Mouse (Mus musculus) mesoderm, embryonic 11.5 days (tissue): ENCODE data around the gene Siglec1.

Experiments
- DNase-seq: peaks from one replicate; pipeline ENCODE4 v3.0.0-alpha.2; 2012; ENCODE audit warnings: low read depth, low spot score

Gene Siglec1

DNA sequence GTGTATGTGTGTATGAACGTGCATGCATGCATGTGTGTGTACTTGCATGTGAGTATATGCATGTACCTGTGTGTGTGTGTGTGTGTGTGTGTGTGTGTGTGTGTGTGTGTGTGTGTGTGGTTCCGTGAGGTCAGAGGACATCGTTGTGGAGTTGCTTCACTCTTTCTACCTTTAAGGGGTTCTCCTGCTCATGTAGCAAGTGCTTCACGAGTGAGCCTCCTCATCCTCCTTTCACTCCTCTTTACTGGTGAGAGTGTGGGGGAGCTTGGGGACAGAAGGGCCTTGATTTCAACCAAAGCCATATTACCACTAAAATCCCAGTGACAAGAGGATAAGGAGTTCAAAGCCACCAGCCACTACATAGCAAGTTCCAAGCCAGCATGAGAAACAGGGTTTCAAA is 10.5 kb upstream of the Siglec1 start:
- no peak for DNase-seq

DNA sequence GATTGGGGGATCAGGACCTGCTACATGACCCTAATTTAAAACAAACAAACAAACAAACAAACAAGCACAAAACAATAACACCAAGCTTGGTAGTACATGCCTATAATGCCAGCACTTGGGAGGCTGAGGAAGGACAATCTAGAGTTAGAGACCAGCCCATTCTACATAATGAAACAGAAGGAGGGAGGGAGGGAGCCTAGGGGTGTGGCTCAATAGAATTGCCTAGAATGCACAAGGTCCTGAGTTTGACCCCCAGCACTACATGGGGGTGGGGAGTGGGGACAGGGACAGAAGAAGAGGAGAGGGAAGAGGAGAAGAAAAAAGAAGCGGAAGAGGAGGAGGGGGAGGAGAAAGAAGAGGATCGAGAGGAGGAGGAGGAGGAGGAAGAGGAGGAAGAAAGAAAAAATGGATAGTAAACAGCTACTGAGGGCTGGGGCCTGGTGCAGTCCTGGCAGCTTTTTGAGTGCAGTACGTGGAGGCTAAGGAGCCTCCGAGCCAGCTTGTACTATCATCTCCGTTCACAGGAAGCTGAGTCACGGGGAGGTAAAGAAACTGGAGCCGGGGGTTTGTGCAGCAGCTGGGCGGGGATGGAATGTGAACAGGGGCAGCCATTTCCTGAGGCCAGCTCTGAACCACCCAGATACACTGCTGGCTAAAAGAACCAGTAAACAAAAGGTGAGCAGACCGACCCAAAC is 9.7 kb upstream of the Siglec1 start:
- DNase-seq: peak; percentile 67

DNA sequence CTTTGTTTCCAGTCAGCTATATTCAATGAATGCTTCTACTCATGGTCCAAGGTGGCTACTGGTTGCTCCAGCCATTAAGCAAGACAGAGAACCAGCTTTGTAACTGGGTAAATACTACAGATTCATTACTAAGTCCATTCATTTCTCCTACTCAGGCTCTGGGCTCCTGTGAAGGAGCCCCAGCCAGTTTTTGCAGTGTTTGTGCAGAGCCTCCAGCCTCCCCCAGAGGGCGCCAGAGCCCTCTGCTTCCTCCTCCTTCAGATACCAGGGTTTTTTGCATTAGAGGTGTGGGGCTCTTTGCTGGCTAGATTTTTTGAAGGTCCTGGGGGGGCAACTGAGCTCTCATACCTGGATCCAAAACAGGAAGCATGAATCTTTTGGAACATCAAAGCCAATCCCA is 8.3 kb upstream of the Siglec1 start:
- peak; percentile 84 for DNase-seq

DNA sequence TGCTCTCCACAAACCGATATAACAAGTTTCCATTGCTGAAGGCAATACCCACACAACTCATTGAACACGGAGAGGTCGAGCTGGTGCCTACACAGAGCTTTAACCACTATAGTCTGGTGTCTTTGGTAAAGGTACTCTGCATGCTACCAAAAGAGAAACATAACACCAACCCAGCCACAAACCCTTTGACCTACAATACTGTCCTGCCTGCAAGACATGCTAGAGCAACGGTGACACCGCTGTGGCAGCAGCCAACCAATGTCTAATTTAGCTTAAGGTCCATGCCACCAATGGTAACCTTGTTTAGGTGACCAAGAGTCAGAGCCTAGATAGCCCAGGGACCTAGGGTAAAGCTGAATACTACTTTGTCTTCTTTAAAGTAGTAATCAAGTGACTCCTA is 7.0 kb upstream of the Siglec1 start:
- DNase-seq: no peak

DNA sequence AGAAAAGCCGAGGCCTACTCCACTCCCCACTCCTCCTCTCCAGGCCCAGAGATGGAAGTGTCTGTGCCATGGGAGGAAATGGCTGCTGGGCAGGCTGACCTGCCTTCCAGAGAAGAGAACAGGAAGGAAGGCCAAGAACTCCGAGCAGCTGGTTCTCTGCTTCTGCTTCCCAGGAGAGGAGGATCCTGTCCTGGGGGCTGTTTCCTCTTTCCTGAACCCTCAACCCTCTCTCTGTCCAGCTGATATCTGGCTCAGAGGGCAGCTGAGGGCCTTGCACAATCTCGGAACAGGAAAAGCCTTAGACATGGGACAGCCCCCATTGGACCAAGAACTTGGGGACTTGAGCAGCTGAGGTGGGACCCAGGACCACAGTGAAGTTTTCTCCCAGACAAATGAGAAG is 4.3 kb upstream of the Siglec1 start:
- DNase-seq: no peak

DNA sequence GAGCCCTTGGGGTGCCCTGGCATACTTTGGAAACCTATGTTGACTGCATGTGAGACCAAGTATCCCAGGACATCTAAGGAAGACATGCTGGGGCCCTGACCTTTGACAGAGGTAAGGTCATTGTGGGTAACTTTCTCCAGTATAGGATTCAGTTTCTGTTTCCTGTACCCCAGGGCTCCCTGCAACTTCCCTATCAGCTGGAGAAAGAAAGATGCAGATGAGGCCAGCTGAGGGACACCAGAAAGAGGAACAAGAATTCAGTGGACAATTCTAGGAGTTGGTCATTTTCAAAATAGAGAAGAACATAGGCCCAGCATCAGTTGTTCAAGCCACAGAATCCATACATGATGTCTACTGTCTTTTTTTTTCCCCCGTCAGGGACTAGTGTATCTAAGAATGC is 3.1 kb upstream of the Siglec1 start:
- DNase-seq: no peak

DNA sequence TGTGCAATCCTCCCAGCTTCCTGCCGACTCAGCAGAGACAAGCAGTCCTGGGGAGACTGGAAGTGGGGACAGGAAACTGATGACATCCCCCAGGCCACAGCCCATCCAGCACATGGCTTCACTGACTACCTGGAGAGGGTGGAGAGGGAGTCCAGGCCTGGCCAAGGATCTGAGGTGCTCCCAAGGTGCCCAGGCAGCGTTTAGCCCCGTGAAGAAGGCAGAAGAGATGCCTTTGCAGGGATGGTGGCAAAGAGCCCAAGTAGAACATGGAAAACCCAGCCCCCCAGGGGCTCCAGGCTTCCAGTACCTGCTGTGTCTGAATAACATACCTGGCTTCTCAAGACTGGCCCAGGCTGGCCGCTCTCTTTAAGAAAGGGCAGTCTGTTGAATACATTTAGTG is 2.0 kb upstream of the Siglec1 start:
- DNase-seq: no peak

DNA sequence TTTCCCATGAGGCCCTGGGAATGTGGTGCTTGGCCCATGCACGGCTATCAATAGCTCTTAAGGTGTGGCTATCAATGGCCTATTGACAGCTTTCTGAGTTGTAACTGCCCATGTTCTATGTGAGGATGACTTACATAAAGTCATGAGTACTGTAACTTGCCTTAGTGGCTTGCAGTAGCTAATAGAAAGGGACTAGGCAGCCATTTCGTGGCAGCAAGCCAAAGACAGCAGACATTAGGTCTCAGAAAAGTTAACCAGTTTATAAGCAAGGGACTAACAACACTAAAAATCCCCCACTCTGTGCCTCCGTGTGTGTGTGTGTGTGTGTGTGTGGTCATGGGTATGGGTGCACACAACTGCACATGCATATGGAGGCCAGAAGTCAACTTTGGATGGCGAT is 2.4 kb downstream of the Siglec1 start:
- DNase-seq: no peak

DNA sequence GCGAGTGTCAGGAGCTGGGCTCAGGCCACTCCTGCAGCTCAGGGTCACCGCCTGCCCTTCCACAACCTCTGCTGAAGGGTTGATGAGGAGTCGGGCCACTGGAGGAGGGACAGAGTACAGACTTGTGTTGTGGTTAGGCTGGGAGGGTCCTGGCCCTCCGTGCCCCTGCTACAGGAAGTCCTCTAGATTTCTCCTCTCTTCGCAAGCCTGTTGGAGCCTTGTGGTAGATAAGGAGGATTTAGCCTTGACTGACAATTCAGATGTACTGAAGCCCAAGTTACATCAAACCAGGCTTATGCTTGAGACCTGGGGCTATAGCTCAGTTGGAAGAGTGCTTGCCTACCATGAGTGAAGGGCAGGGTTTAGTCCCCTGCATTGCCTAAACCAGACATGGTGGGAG is 6.1 kb downstream of the Siglec1 start:
- no peak for DNase-seq

DNA sequence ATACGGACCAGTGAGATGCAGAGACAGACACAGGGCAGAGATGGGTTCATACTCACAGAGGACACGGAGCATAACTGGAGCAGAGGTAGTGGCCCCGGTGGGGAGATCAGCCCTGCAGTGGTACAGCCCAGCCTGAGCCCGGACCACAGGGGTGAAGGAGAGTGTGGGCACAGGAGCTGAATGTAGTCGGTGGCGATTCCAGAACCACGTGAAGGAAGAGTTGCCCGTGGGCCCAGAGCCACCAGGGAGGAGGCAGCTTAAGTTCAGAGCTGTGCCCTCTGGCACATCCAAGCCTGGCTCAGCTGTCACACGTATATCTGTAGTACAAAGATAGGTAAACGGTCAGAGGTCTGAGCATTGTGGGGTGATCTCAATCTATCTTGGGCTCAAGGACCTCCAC is 14.0 kb downstream of the Siglec1 start:
- DNase-seq: no peak

DNA sequence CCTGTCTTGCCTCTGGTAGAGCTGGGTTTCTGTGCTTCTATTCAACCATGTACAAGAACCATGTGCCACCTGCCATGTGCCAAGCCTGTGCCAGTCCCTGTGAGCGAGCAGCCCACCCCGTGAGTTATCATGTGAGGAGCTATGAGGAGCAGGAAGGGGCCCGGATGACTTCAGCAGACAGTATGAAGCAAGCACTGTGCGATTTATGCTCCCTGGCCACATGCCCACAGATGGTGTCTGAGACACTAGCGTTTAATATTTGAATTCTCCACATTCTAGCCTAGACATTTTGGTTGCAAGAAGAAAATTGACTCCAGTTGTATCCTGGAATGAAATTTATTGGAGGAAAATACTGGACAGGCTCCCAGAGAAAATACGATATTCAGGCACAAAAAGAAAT is 19.1 kb downstream of the Siglec1 start:
- no peak for DNase-seq

DNA sequence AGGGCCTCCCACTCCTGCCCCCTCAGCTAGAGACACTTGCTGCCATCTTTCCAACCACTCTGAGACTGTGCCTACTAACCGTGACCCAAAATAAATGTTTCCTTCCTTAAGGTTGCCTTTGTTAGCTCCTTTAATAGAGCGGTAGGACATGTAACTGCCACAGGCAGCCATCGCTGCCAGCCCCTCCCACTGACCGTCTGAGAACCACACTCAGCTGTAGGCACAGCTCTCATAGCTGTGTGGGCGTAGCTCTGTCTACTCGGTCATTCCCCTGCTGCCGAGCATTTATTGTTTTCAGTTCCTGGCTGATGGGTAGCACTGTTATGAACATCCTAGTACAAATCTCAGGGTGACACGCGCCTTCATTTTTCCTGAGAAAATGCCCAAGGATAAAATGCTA is 20.2 kb downstream of the Siglec1 start:
- DNase-seq: no peak

DNA sequence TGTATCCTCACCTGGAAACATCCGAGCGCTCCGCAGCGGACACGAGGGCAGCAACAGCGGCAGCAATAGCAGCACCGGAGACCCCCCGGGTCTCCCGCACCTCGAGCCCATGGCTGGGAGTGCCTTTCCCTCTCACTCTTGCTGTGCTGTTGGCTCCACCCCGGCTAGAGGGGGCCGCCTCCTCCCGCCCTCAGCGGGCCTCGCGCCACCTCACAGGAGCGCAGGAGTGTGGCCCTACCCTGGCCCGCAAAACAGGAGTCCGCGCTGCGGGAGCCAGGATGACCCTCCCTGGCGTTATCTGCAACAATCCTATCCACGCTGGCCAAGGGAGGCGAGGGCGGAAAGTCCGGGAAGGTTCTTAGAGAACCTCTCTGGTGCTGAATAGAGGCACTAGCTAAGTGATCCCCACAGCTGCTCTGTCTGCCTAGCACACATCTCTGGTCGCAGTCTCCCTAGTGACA is 23.1 kb downstream of the Siglec1 start, which contains the start of gene Adam33:
Adam33 (minus strand) TSS at position 411 of the 461 bp plus-strand sequence.
- DNase-seq: no peak

DNA sequence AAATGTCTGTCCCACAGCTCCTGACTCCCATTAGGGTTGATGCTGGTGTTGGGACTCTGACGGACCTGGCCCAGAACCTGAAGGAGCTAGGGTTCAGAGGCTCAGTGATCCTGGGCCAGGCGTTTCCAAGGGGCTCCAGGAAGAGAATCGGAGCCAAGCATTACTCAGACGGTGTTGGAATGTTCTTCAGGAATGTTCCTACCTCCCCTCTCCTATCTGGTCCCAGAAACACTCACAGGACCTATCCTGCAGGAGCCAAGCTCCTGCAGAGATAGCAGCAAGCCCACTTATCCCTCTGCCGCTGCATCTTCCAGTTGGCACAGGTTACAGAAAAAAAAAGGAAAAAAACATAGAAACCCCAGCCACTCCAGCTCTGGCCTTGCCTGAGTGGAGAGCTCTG is 25.0 kb downstream of the Siglec1 start:
- no peak for DNase-seq

DNA sequence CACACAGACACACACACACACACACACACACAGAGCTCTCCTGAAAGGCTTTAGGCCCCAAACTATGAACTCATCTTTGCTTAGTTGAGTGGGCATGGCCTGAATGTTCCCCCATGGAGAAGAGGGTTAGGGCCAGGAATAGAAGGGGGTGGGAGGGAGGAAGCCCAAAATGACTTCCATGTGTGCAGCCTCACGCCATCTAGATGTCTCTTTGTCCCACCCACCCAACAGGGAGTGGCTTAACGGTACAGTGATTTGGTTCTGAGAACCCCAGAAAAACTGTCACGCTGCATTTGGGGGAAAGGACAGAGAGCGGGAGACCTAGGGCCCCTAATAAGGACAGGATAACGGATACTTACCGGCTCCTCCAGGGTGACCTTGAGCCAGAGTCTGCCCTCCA is 25.8 kb downstream of the Siglec1 start:
- peak; percentile 31 for DNase-seq

DNA sequence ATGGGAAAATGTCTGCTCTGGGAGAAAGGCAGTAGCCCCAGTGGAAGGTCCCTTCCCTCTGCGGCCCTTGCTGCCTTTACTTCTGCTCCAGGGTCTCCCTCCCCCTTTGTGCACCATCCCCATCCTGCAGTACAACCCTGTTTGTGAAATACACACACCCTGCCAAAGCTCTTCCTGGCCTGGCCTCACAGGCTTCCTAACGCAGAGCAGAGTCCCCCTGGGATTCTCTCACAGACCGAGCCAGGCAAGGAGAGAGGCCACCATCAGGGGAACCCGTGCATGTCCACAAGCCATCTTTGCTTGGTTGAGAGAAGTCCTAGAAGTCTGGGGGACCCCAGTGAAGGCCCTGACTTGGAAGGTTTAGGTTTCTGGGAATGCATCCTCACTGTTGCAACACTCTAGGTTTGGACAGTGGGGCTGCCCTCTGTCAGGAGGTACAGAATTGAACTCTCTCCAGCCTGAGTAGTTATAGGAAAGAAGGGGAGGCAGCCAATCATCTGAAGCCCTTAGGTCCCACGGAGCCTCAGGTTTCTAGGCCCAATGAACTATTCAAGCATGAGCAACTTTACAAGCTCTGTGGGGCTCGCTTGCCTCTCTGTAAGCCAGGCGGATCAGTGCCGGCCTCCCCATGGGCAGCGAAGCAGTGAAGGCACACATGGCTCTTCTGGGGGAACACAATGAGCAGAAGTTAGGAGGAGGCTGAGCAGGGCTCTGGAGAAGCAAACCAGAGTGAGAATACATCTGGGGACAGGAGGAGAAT is 26.6 kb downstream of the Siglec1 start:
- DNase-seq: no peak

DNA sequence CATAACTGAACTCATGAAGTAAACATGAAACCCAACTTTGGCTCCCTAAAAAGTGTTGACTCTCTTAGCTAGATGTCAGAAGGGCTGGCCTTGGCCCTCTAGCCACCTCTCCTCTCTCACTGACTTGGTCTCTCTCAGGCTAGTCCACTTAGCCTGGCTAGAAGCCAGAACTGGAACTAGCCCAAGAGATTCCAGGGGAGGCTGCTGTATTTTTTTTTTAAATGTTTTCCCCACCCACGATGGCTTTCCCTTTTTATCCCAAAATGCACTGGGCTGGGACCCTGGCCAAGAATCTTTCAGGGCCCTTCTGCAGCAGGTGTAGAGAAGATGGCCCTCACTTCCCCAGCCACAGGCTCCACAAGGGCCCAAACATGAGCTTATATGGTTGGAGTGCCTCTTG is 27.2 kb downstream of the Siglec1 start:
- DNase-seq: no peak

DNA sequence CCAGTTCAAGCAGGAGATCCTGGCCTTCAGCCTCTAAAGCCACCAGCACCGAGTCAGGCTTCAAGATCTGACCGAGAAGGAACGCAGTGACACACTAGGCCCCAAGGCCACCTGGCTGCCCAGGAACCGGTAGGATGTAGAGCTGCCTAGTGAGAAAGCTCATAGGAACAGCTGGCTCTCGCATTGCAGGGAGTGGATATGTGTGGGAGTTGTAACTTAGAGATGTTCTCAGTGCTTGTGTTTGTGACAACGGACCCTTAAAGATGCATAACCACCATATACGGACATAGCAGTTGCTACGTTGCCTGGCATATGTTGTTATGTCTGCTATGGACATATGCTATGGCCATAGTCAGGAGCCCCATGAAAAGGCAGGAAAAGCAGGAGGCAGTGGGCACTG is 27.9 kb downstream of the Siglec1 start:
- no peak for DNase-seq

DNA sequence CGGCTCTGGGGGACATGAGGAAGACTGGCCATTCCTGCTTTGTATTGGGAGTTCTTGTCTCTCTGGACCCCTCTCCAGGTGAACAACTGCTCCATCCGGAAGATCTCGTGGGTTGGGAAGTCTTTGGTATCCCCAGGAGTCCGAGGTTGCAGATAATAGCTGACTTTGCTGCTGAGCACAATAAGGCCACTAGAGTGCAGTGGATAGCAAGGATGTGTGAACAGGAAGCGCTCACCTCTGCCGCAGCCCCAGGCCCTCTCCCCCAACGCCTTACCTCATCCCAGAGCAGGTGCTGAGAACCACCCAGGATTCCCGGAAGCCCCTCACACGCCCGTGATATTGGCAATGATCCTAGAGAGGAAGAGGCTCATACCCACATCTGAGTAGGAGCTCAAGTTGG is 30.4 kb downstream of the Siglec1 start:
- DNase-seq: peak; percentile 64

DNA sequence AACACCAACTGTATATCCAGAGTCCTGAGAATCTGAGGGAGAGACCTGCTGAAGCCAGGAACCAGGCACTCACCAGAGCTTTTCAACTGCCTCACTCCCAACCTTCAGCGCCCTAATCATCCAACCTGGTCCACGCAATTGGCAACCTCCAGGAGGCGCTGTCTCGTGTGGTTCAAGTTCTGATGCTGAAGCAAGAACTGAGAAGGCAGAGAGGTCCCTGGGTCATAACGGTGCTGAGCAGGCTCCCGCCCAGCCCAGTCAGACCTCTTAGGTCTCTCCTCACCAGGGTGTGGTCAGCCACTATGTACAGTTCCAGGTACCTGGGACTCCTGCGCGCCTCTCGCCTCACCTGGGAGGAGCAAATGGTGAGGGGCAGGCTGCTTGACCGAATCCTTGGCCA is 30.9 kb downstream of the Siglec1 start:
- peak; percentile 83 for DNase-seq

DNA sequence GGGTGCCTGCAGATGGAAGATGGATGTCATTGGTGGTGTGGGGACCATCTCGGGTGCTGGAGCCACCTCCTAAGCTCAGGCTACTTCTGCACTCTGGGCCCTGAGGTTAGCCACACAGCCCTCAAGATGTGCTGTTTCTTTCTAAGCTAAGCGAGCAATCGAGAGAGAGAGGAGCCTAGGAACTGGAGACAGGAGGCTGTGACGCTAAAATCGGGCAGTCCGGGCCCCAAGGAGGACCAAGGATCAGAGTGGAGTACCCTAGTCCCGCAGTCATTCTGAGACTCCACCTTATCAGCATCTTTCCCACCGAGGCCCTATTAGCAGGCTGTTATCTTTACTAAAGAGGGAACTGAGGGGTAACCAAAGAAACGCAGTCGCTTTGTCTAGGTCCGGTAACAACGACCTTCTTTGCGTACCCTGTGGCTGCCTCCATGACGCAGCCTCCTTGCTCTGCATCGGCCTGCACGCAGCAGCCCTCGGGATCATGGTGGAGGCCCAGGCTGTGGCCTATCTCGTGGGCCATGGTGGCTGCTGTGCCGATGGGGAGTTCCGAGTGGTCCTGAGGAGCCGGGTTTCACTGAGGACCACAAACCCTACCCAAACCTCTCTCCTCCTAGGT is 31.8 kb downstream of the Siglec1 start:
- no peak for DNase-seq

DNA sequence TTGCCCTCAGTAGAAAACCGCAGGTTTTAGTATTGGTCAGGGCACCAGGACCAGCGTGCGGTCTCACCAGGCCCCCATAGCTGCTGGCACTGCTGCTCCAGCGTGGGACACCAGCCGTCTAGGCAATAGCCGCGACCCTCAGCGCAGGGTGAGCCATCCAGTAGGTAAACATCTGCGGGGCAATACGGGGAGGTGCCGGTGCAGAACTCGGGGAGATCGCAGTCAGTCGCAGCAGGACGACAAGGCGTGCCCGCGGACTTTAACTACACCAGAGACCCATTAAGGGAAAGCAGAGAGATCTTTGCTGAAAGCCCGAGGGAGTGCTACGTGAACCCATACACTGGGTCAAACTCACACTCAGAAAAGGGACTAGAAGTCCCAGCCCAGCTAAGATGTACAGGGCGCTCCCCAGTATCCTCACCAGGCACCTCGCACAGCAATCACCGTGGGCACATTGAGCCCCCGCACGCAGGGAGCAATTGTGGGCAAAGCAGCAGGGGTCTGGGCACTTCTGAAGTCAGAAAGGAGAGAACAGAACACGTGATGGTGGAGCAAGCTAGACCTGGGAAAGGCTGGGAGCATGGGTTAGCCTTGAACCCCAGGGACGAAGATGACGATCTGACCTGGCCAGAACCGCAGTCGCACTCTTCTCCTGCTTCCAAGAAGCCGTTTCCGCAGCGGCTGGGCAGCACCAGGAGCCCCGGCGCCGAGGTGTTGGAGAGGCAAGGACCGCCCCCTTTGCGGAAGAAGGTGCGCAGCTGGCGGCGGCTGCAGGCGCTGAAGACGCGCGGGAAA is 32.5 kb downstream of the Siglec1 start:
- no peak for DNase-seq
